Mouse (Mus musculus) embryonic facial prominence, embryonic 14.5 days (tissue): ENCODE results near the gene Fam163a. TPM values are rescaled to one million over a fixed set of nuclear protein-coding genes. Genes with fewer than 3 reads are reported as not detected.
"Not testable (repeated sequence)": the region's sequence is repeated elsewhere in the genome, so short reads cannot be mapped to it uniquely, and the experiment has no call there.

Experiments used
- ATAC-seq: fragments of 200-750 bp; cut with Nextera tagmentation; 2 replicates; pipeline ENCODE4 v1.8.0; 2017; ENCODE audit warnings: low read depth, moderate number of reproducible peaks, moderate TSS enrichment
- DNase-seq: peaks from one replicate; pipeline ENCODE4 v3.0.0-alpha.2; 2015; ENCODE audit warnings: low spot score
- H3K27ac ChIP-seq: fragments of 300-500 bp; sonication (generic); replicated peaks from 2 replicates; pipeline ENCODE4 v1.5.1; 2014; ENCODE audit warnings: low read depth, mild to moderate bottlenecking, low read length, moderate library complexity
- H3K27me3 ChIP-seq: fragments of 300-500 bp; sonication (generic); replicated peaks from 2 replicates; pipeline ENCODE4 v1.6.1; 2014; ENCODE audit warnings: low read length; ENCODE audit not compliant: control insufficient read depth, insufficient read depth
- H3K36me3 ChIP-seq: fragments of 300-500 bp; sonication (generic); 2 replicates; pipeline ENCODE4 v1.6.1; 2014; ENCODE audit warnings: low read length, mixed read lengths; ENCODE audit not compliant: control insufficient read depth, insufficient read depth
- H3K4me1 ChIP-seq: fragments of 300-500 bp; sonication (generic); 2 replicates; pipeline ENCODE4 v1.6.1; 2014; ENCODE audit warnings: antibody characterized with exemption, low read length; ENCODE audit not compliant: control insufficient read depth, insufficient read depth
- H3K4me2 ChIP-seq: fragments of 300-500 bp; sonication (generic); 2 replicates; pipeline ENCODE4 v1.6.1; 2014; ENCODE audit warnings: low read depth, mild to moderate bottlenecking, low read length, moderate library complexity, mixed read lengths
- H3K4me3 ChIP-seq: fragments of 300-500 bp; sonication (generic); 2 replicates; pipeline ENCODE4 v1.5.1; 2014; ENCODE audit warnings: low read depth, mild to moderate bottlenecking, low read length
- H3K9ac ChIP-seq: fragments of 300-500 bp; sonication (generic); 2 replicates; pipeline ENCODE4 v1.6.1; 2014; ENCODE audit warnings: low read depth, mild to moderate bottlenecking, low read length, moderate library complexity, mixed read lengths
- H3K9me3 ChIP-seq: fragments of 300-500 bp; sonication (generic); 2 replicates; pipeline ENCODE4 v1.6.1; 2016; ENCODE audit warnings: low read length; ENCODE audit not compliant: control insufficient read depth
- WGBS: fragments of 180-500 bp; shearing (Covaris S2); extraction: QIAGEN DNeasy Blood & Tissue Kit; methylation state at CpG from one replicate; pipeline ENCODE4 v1.1.7; 2014; 5-methylcytosine and 5-hydroxymethylcytosine counted together
- polyA plus RNA-seq: library from polyadenylated mRNA; unstranded; fragments of >200 nt; fragmentation: Nextera tagmentation; extraction: Ambion mirVana; gene quantifications from 2 replicates; pipeline ENCODE4 v1.2.1, GENCODE M21; 2014

Fam163a gene
- polyA plus RNA-seq, 1 experiment from 2014 or later: 0.64 TPM

GRCm38 (mm10) chr1:156039989-156040388 lies 164.8 kb downstream of the Fam163a start:
- H3K36me3 ChIP-seq: peaks cover 14% of the 10 kb centered on the region
- not testable (repeated sequence) for H3K4me2 ChIP-seq, H3K9ac ChIP-seq, DNase-seq, H3K4me3 ChIP-seq, H3K27me3 ChIP-seq, H3K9me3 ChIP-seq, ATAC-seq
- H3K27ac ChIP-seq: peak overlapping the region; percentile 58; the same call in 1 of the 2 replicates
- H3K4me1 ChIP-seq: peaks cover 16% of the 10 kb centered on the region
- 72% methylated on average over 7 of the region's 7 CpGs for WGBS

GRCm38 (mm10) chr1:156037144-156037583 lies 167.7 kb downstream of the Fam163a start:
- Histone ChIP-seq H3K4me2 (peak overlapping the region; percentile 65), H3K36me3 (peaks cover 19% of the 10 kb centered on the region), H3K4me3 (peak overlapping the region; percentile 86), H3K4me1 (peaks cover 18% of the 10 kb centered on the region), H3K9ac (no peak overlapping the region), H3K27ac (peak overlapping the region; percentile 58; the same call in 1 of the 2 replicates), H3K9me3 (no peaks in the 10 kb centered on the region), H3K27me3 (no peaks in the 10 kb centered on the region)
- 55% methylated on average over 5 of the region's 5 CpGs for WGBS
- peak; percentile 8 for DNase-seq
- ATAC-seq: no peak

GRCm38 (mm10) chr1:156035930-156036737 lies 168.7 kb downstream of the Fam163a start, which contains the start of gene Tor1aip1:
Tor1aip1 (minus strand) TSS chr1:156036480.
- Histone ChIP-seq H3K4me1 (peaks cover 13% of the 10 kb centered on the region; the same call in 1 of the 2 replicates), H3K27me3 (no peaks in the 10 kb centered on the region), H3K27ac (peak within 1 kb of the TSS; percentile 100), H3K36me3 (peaks cover 30% of the 10 kb centered on the region), H3K9ac (peak within 1 kb of the TSS; percentile 97), H3K9me3 (no peaks in the 10 kb centered on the region), H3K4me2 (peak within 1 kb of the TSS; percentile 65), H3K4me3 (peak within 1 kb of the TSS; percentile 86)
- under 1% methylated on average over 54 of the region's 59 CpGs for WGBS
- ATAC-seq (peak; percentile 95), DNase-seq (peak; percentile 99)

DNA sequence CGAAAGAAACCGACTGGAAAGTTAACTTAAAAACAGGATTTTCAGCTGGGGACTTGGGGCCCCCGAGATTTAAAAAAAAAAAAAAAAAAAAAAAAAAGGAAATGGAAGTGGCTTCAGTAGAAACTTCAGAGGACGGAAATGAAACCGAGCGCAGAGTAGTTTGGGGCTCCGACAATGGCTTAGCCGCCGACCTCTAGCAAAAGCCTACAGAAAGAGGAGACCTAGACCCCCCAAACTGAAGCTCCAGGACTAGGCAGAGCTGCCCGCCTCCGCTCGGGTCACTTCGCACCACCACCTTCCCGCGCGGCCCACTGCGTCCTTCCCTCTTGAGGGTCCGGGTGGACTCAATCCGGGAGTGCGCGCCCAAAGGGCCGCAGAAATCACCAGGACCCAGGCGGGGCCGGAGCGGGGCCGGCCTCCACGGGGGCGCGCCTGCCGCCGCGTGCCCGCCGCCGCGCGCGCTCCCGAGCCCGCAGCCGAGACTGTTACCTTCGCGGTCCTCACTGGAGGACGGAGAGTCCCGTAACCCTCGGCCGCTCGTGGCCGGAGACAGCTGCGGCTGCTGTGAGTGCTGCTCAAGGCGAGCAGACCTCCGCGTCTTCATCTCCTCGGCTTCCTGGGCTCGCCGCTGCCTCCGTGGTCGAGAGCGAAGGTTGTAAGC lies 169.4 kb downstream of the Fam163a start, which contains the start of gene Tor1aip2:
Gene Tor1aip2 (plus strand): TSS at position 135 of the 661 bp plus-strand sequence.
- peak; percentile 85 for ATAC-seq
- 0% methylated on average over 23 of the region's 59 CpGs for WGBS
- H3K4me3 ChIP-seq: peak within 1 kb of the TSS; percentile 86

GRCm38 (mm10) chr1:156034661-156035060 lies 170.2 kb downstream of the Fam163a start:
- peak overlapping the region; percentile 100 for H3K27ac ChIP-seq
- peak overlapping the region; percentile 86 for H3K4me3 ChIP-seq
- DNase-seq: no peak
- peaks cover 43% of the 10 kb centered on the region for H3K36me3 ChIP-seq
- peaks cover 13% of the 10 kb centered on the region; the same call in 1 of the 2 replicates for H3K4me1 ChIP-seq
- H3K4me2 ChIP-seq: peak overlapping the region; percentile 65
- H3K9ac ChIP-seq: peak overlapping the region; percentile 97
- ATAC-seq: no peak
- WGBS: 11% methylated on average over 1 of the region's 1 CpGs
- no peaks in the 10 kb centered on the region for H3K27me3 ChIP-seq
- H3K9me3 ChIP-seq: no peaks in the 10 kb centered on the region

More for the DNA sequence above, 169.4 kb downstream of the Fam163a start, which contains the start of gene Tor1aip2:
- DNase-seq: peak; percentile 92
- peak within 1 kb of the TSS; percentile 65 for H3K4me2 ChIP-seq
- peak within 1 kb of the TSS; percentile 100 for H3K27ac ChIP-seq
- H3K4me1 ChIP-seq: peaks cover 13% of the 10 kb centered on the region; the same call in 1 of the 2 replicates
- H3K27me3 ChIP-seq: no peaks in the 10 kb centered on the region
- H3K9ac ChIP-seq: peak within 1 kb of the TSS; percentile 97
- H3K36me3 ChIP-seq: peaks cover 36% of the 10 kb centered on the region
- no peaks in the 10 kb centered on the region for H3K9me3 ChIP-seq

DNA sequence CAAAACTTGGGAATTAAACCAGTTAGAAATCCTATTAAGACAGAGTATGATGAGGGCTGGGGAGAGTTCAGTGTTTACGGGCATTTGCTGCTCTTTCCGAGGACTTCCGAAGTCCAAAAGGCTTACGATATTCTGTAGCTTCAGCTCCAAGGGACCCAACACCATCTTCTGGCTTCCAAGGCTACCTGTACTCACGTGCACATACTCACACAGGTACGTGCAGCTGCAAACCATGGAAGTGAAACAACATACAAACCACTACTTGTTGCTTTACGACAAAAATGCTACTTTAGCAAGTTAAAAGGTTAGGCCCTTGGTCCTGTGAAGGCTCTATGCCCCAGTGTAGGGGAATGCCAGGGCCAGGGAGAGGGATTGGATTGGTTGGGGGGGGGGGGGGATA lies 170.9 kb downstream of the Fam163a start:
- 96% methylated on average over 7 of the region's 7 CpGs for WGBS
- no peak overlapping the region for H3K27ac ChIP-seq
- H3K36me3 ChIP-seq: peaks cover 51% of the 10 kb centered on the region
- DNase-seq (no peak), ATAC-seq (no peak)
- no peaks in the 10 kb centered on the region for H3K9me3 ChIP-seq
- H3K27me3 ChIP-seq: no peaks in the 10 kb centered on the region
- no peak overlapping the region for H3K4me2 ChIP-seq
- no peak overlapping the region for H3K9ac ChIP-seq
- no peak overlapping the region for H3K4me3 ChIP-seq
- H3K4me1 ChIP-seq: peaks cover 13% of the 10 kb centered on the region; the same call in 1 of the 2 replicates

- Histone ChIP-seq H3K4me3 (no peak overlapping the region), H3K9me3 (no peaks in the 10 kb centered on the region), H3K27ac (no peak overlapping the region), H3K36me3 (peaks cover 83% of the 10 kb centered on the region), H3K9ac (no peak overlapping the region), H3K4me1 (no peaks in the 10 kb centered on the region), H3K27me3 (no peaks in the 10 kb centered on the region), H3K4me2 (no peak overlapping the region)
- WGBS: 91% methylated on average over 4 of the region's 4 CpGs
- ATAC-seq: no peak
- no peak for DNase-seq
These were observed 176.4 kb downstream of the Fam163a start for GRCm38 (mm10) chr1:156028340-156028975.

- Histone ChIP-seq H3K4me1 (no peaks in the 10 kb centered on the region), H3K9ac (no peak overlapping the region), H3K27me3 (no peaks in the 10 kb centered on the region), H3K9me3 (no peaks in the 10 kb centered on the region), H3K36me3 (peaks cover 77% of the 10 kb centered on the region), H3K4me3 (no peak overlapping the region), H3K4me2 (no peak overlapping the region), H3K27ac (no peak overlapping the region)
- ATAC-seq: no peak
- no peak for DNase-seq
- WGBS: 91% methylated on average over 3 of the region's 3 CpGs
These were observed 177.0 kb downstream of the Fam163a start for GRCm38 (mm10) chr1:156027849-156028248.
